Mouse (Mus musculus) spleen, adult 2 months (tissue): ENCODE data around the gene Ampd3.

Source experiments
- CTCF ChIP-seq: fragments of 200-500 bp; IDR thresholded peaks from 2 replicates; pipeline ENCODE4 v1.5.1; 2011; ENCODE audit warnings: mild to moderate bottlenecking, inconsistent platforms; ENCODE audit not compliant: insufficient read depth, insufficient read length, insufficient replicate concordance; ENCODE audit errors: extremely low read depth
- POLR2A ChIP-seq: fragments of 200-500 bp; IDR thresholded peaks from 2 replicates; pipeline ENCODE4 v1.6.1; 2011; ENCODE audit warnings: low read depth, low read length, inconsistent platforms

DNA sequence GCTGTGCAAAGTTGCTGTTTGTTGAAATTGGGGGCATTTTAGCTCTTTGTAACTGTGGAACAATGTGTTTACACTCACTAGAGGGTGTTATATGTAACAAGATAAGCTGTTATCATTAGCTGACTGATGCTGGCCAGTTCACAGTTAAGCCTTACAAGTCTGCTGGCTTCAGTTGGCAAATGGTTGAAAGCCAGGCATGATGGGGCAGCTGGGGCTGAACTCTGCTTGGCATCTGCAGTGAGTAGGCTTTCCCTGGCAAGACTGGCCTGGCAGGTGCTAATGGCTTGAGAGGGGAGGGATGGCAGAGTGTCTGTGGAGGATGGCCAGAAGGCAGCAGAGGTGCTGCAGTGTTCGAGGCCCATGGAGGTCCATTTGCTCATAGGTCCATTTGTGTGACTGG lies 6.1 kb downstream of the Ampd3 start:
- no peak for TF ChIP-seq POLR2A
- TF ChIP-seq CTCF: no peak
